In the genomic region with DNA sequence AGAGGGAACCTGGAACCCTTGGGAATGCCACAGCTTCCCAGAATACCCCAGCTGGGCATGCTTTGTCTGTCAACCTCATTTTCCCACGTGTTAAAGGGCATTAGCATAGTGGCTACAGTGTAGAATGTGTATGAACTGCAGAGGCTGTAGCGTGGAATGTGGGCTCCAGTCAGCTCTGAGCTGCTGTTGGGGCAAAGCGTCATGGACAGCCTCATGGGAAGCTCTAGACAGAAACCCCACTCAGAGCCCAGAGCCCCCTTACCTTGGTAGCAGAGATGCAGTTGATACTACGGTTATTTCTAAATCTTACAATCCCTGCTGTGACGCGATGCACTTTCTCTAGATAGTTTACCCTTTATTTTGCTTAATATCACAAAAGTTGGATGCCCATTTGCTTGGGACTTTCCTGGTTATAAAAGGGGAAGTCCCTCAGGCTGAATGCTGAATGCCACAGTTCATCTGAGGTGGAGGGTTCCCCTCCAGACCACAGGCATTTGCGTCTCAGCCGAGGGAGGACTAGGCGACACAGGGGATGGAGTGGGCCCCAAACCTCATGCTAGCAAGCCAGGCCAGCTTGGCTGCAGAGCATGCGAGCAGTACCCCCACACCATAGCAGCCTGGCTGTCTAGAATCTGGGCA, we compare ENCODE assay signal across 11 mouse cellular contexts. TPM values are rescaled to one million over a fixed set of nuclear protein-coding genes. Genes with fewer than 3 reads are reported as not detected.
DNase-seq lines count a peak whose midpoint lies in the region; ATAC-seq lines count a peak whose summit lies in the region.
"Had no signal": no experiment of that assay in that cellular context is flagged by ENCODE, and none has a peak within 500 bp of the region (broad histone marks: within the 10 kb centered on the region; RNA-seq: fewer than 3 reads in every experiment).

No protein-coding gene starts in this region.

- H3K36me3 ChIP-seq in kidney, embryonic 16.5 days (ENCODE audit: insufficient read depth, low read length): no peaks in the 10 kb centered on the region
- H3K36me3 ChIP-seq in macrophage (ENCODE audit: inconsistent target): no peaks in the 10 kb centered on the region
- H3K36me3 ChIP-seq: hindbrain, embryonic 15.5 days had no signal

- no peak for ATAC-seq in kidney, embryonic 16.5 days (ENCODE audit: low FRiP score, low TSS enrichment)

- H3K27ac ChIP-seq in kidney, embryonic 16.5 days (ENCODE audit: low read length): peak overlapping the region; percentile 84
- peak overlapping the region; percentile 43; the same call in 1 of the 2 replicates for H3K27ac ChIP-seq in brown adipose tissue, adult 24 weeks (replicated peaks; ENCODE audit: low read depth, low read length)
- peak overlapping the region; percentile 68 for H3K27ac ChIP-seq in macrophage
- H3K27ac ChIP-seq: hindbrain, embryonic 15.5 days had no signal

- no peak overlapping the region for H3K4me2 ChIP-seq in kidney, embryonic 16.5 days (replicated peaks; ENCODE audit: low read depth, low read length)
- H3K4me2 ChIP-seq: hindbrain, embryonic 15.5 days had no signal

- DNase-seq in kidney, postnatal 10 days: no peak
- DNase-seq in CD4-positive, CD25-positive, alpha-beta regulatory T cell, adult 2 months (ENCODE audit: low read depth, low spot score): peak; percentile 65
- no peak for DNase-seq in spleen, adult 12 weeks (ENCODE audit: low spot score)
- no peak for DNase-seq in adrenal gland, adult (ENCODE audit: inconsistent age in 2 of 2, low spot score in 1 of 2)
- DNase-seq in left cerebral cortex, adult 9 months (ENCODE audit: low spot score in 2 of 2): no peak
- DNase-seq: cerebellum, adult 18-20 months had no signal

- H3K9me3 ChIP-seq in kidney, embryonic 16.5 days (ENCODE audit: low read length): no peaks in the 10 kb centered on the region
- H3K9me3 ChIP-seq: hindbrain, embryonic 15.5 days had no signal

- WGBS in kidney, embryonic 16.5 days: 68% methylated on average over 10 of the region's 10 CpGs
- WGBS in macrophage (ENCODE audit: missing documents): 5% methylated on average over 10 of the region's 10 CpGs

- no peaks in the 10 kb centered on the region for H3K79me2 ChIP-seq in macrophage (ENCODE audit: inconsistent target)

- no peak overlapping the region for H3K9ac ChIP-seq in kidney, embryonic 16.5 days (replicated peaks; ENCODE audit: low read length)
- H3K9ac ChIP-seq: hindbrain, embryonic 15.5 days had no signal

- H3K4me1 ChIP-seq in kidney, embryonic 16.5 days (ENCODE audit: insufficient read depth, low read length): peaks cover 35% of the 10 kb centered on the region
- peaks cover 27% of the 10 kb centered on the region for H3K4me1 ChIP-seq in brown adipose tissue, adult 24 weeks (ENCODE audit: control insufficient read depth, insufficient read depth, insufficient read length, low read length)

- no peak overlapping the region for H3K4me3 ChIP-seq in kidney, embryonic 16.5 days (ENCODE audit: low read length)
- no peak overlapping the region for H3K4me3 ChIP-seq in brown adipose tissue, adult 24 weeks (ENCODE audit: insufficient read depth, low read depth, low read length)
- no peak overlapping the region for H3K4me3 ChIP-seq in macrophage (ENCODE audit: inconsistent target)
- H3K4me3 ChIP-seq: hindbrain, embryonic 15.5 days had no signal

- no peaks in the 10 kb centered on the region for H3K27me3 ChIP-seq in kidney, embryonic 16.5 days (ENCODE audit: insufficient read depth, low read length)
- H3K27me3 ChIP-seq: hindbrain, embryonic 15.5 days had no signal

RNA-seq across cellular contexts. Expression of gene Cx3cl1, which starts 7.2 kb away (rescaled TPM):
- polyA plus RNA-seq in kidney, embryonic 16.5 days (2015; fragmentation: Nextera tagmentation; extraction: Ambion mirVana): 12.8 and 14.0 TPM in 2 replicates
- 1.7 and 2.2 TPM in 2 replicates for polyA plus RNA-seq in brown adipose tissue, adult 24 weeks (2012; ENCODE audit: insufficient read depth, insufficient read length, missing spikeins)
- total RNA-seq in macrophage (2018; cell fraction: chromatin; rRNA removed): 1 to 10 TPM in 5 of 26 experiments, under 1 TPM in 7, not detected in 14; 0.25 to 2.9 (median 0.72) TPM
- 1 to 10 TPM in 4 of 26 experiments, under 1 TPM in 22; 0.10 to 2.5 (median 0.37) TPM for total RNA-seq in macrophage (2018; cell fraction: cytosol; rRNA removed)
- 1 to 10 TPM in 13 of 26 experiments, under 1 TPM in 11, not detected in 2; 0.11 to 4.9 (median 1.1) TPM for total RNA-seq in macrophage (2018; cell fraction: nucleus; rRNA removed)
- 0.32 to 0.77 TPM (median 0.51 TPM) in 3 replicates for polyA plus RNA-seq in macrophage (2018)

RNA-seq across cellular contexts. Expression of gene Ccl17, which starts 31.2 kb away (rescaled TPM):
- 0.57 TPM in 1 of 2 replicates, not detected in the other for polyA plus RNA-seq in kidney, embryonic 16.5 days (2015; fragmentation: Nextera tagmentation; extraction: Ambion mirVana)
- polyA plus RNA-seq in brown adipose tissue, adult 24 weeks (2012; ENCODE audit: insufficient read depth, insufficient read length, missing spikeins): not detected in 2 replicates
- total RNA-seq in macrophage (2018; cell fraction: chromatin; rRNA removed): not detected
- 1 to 10 TPM in 1 of 26 experiments, not detected in 25; 1.2 TPM for total RNA-seq in macrophage (2018; cell fraction: cytosol; rRNA removed)
- not detected for total RNA-seq in macrophage (2018; cell fraction: nucleus; rRNA removed)
- polyA plus RNA-seq in macrophage (2018): not detected in 3 replicates
- polyA plus RNA-seq: limb, embryonic 11.5 days had no signal

RNA-seq across cellular contexts. Expression of gene Ccl22, which starts 33.6 kb away (rescaled TPM):
- not detected in 2 replicates for polyA plus RNA-seq in kidney, embryonic 16.5 days (2015; fragmentation: Nextera tagmentation; extraction: Ambion mirVana)
- not detected in 2 replicates for polyA plus RNA-seq in brown adipose tissue, adult 24 weeks (2012; ENCODE audit: insufficient read depth, insufficient read length, missing spikeins)
- 1 to 10 TPM in 9 of 26 experiments, under 1 TPM in 8, not detected in 9; 0.33 to 7.8 (median 1.4) TPM for total RNA-seq in macrophage (2018; cell fraction: chromatin; rRNA removed)
- total RNA-seq in macrophage (2018; cell fraction: cytosol; rRNA removed): 10 to 100 TPM in 6 of 26 experiments, 1 to 10 TPM in 20; 1.5 to 50.8 (median 6.4) TPM
- 10 to 100 TPM in 6 of 26 experiments, 1 to 10 TPM in 13, under 1 TPM in 7; 0.51 to 21.6 (median 3.7) TPM for total RNA-seq in macrophage (2018; cell fraction: nucleus; rRNA removed)
- 0.78 to 3.7 TPM (median 0.89 TPM) in 3 replicates for polyA plus RNA-seq in macrophage (2018)
- polyA plus RNA-seq: hindbrain, embryonic 15.5 days; limb, embryonic 11.5 days had no signal

RNA-seq across cellular contexts. Expression of gene Coq9, which starts 59.1 kb away (rescaled TPM):
- polyA plus RNA-seq in kidney, embryonic 16.5 days (2015; fragmentation: Nextera tagmentation; extraction: Ambion mirVana): 100 and 110 TPM in 2 replicates
- 313 and 387 TPM in 2 replicates for polyA plus RNA-seq in brown adipose tissue, adult 24 weeks (2012; ENCODE audit: insufficient read depth, insufficient read length, missing spikeins)
- total RNA-seq in macrophage (2018; cell fraction: chromatin; rRNA removed): 10 to 100 TPM in 25 of 26 experiments, 1 to 10 TPM in 1; 6.0 to 77.7 (median 34.9) TPM
- total RNA-seq in macrophage (2018; cell fraction: cytosol; rRNA removed): 10 to 100 TPM in 25 of 26 experiments, 1 to 10 TPM in 1; 9.7 to 23.2 (median 18.5) TPM
- total RNA-seq in macrophage (2018; cell fraction: nucleus; rRNA removed): 10 to 100 TPM in 23 of 26 experiments, 1 to 10 TPM in 3; 8.2 to 53.7 (median 21.7) TPM
- polyA plus RNA-seq in macrophage (2018): 15.7 to 29.9 TPM (median 26.3 TPM) in 3 replicates

RNA-seq across cellular contexts. Expression of gene Ciapin1, which starts 59.1 kb away (rescaled TPM):
- polyA plus RNA-seq in kidney, embryonic 16.5 days (2015; fragmentation: Nextera tagmentation; extraction: Ambion mirVana): 125 and 131 TPM in 2 replicates
- polyA plus RNA-seq in brown adipose tissue, adult 24 weeks (2012; ENCODE audit: insufficient read depth, insufficient read length, missing spikeins): 61.4 and 80.8 TPM in 2 replicates
- 100 to 1,000 TPM in 8 of 26 experiments, 10 to 100 TPM in 18; 41.3 to 198 (median 65.0) TPM for total RNA-seq in macrophage (2018; cell fraction: chromatin; rRNA removed)
- total RNA-seq in macrophage (2018; cell fraction: cytosol; rRNA removed): 10 to 100 TPM in 24 of 26 experiments, 1 to 10 TPM in 2; 9.1 to 22.2 (median 14.3) TPM
- total RNA-seq in macrophage (2018; cell fraction: nucleus; rRNA removed): 100 to 1,000 TPM in 1 of 26 experiments, 10 to 100 TPM in 25; 26.8 to 101 (median 48.2) TPM
- polyA plus RNA-seq in macrophage (2018): 10.8 to 28.7 TPM (median 20.3 TPM) in 3 replicates
